Mouse (Mus musculus) kidney, embryonic 15.5 days (tissue): ENCODE measurements around the gene Pdcd10. TPM values are rescaled to one million over a fixed set of nuclear protein-coding genes. Genes with fewer than 3 reads are reported as not detected.

Source experiments
- polyA plus RNA-seq: library from polyadenylated mRNA; unstranded; fragments of >200 nt; fragmentation: Nextera tagmentation; extraction: Ambion mirVana; gene quantifications from 2 replicates; pipeline ENCODE4 v1.2.1, GENCODE M21; 2015

The Pdcd10 gene
- polyA plus RNA-seq, 1 experiment from 2014 or later: 83.0 TPM

Other genes with a start within 250 kb of the Pdcd10 start
- not detected in 2 replicates for gene Wdr49, start 74.7 kb downstream of the Pdcd10 start, polyA plus RNA-seq
- 5.7 and 7.9 TPM in 2 replicates for gene Serpini1, start 691 bp upstream of the Pdcd10 start, polyA plus RNA-seq
- not detected in 2 replicates for gene Gm29133, start 191.3 kb upstream of the Pdcd10 start, polyA plus RNA-seq